Mouse (Mus musculus): ENCODE data around the gene Olfr1130. TPM values are rescaled to one million over a fixed set of nuclear protein-coding genes. Genes with fewer than 3 reads are reported as not detected.
"Not testable (repeated sequence)": the region's sequence is repeated elsewhere in the genome, so short reads cannot be mapped to it uniquely, and the experiment has no call there.

The Olfr1130 gene
- not detected in 2 replicates for polyA plus RNA-seq (2014; fragmentation: Nextera tagmentation; extraction: Ambion mirVana)

DNA sequence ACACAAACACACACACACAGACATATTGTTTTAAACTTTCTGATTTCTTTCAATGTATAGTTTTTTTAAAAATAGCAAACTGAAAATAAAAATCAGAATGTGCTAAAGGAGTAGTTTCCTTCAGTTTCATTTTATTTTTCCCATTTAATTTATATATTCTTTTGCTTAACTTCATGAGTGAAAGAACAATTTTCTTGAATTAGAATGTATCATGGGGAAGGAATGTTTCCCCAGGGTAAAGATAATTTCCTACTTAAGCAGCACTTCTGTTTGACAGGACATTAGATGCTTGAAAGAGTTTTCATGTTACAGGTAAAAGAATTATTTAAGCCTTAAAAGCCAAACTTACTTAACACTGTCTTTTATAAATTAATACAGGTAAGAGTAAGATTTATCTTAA, at the start of gene Olfr1130:
Olfr1130 (plus strand) TSS at position 301 of the 400 bp plus-strand sequence.
- not testable (repeated sequence) for ATAC-seq (ENCODE audit: insufficient read depth, low FRiP score, low TSS enrichment); H3K9me3 ChIP-seq (ENCODE audit: control insufficient read depth, low read length); H3K27me3 ChIP-seq (ENCODE audit: control insufficient read depth, insufficient read depth, low read length); DNase-seq (ENCODE audit: low spot score); H3K36me3 ChIP-seq (ENCODE audit: control insufficient read depth, insufficient read depth, low read length); H3K4me3 ChIP-seq (ENCODE audit: low read depth, low read length); H3K4me2 ChIP-seq (ENCODE audit: low read depth); H3K9ac ChIP-seq (ENCODE audit: low read length); H3K4me1 ChIP-seq (ENCODE audit: control insufficient read depth, insufficient read depth, low read length); H3K27ac ChIP-seq (ENCODE audit: low read depth, low read length)

DNA sequence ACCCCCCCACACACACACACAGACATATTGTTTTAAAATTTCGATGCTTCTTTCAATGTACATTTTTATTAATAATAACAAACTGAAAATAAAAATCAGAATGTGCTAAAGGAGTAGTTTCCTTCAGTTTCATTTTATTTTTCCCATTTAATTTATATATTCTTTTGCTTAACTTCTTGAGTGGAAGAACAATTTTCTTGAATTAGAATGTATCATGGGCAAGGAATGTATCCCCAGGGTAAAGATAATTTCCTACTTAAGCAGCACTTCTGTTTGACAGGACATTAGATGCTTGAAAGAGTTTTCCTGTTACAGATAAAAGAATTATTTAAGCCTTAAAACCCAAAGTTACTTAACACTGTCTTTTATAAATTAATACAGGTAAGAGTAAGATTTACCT, 32.4 kb upstream of the Olfr1130 start, which contains the start of gene Olfr1129:
Olfr1129 (plus strand) TSS at position 301 of the 400 bp plus-strand sequence.
- H3K9ac ChIP-seq (ENCODE audit: low read length); ATAC-seq (ENCODE audit: insufficient read depth, low FRiP score, low TSS enrichment); H3K27me3 ChIP-seq (ENCODE audit: control insufficient read depth, insufficient read depth, low read length); H3K27ac ChIP-seq (ENCODE audit: low read depth, low read length); H3K4me2 ChIP-seq (ENCODE audit: low read depth); H3K9me3 ChIP-seq (ENCODE audit: control insufficient read depth, low read length); H3K36me3 ChIP-seq (ENCODE audit: control insufficient read depth, insufficient read depth, low read length); H3K4me1 ChIP-seq (ENCODE audit: control insufficient read depth, insufficient read depth, low read length); H3K4me3 ChIP-seq (ENCODE audit: low read depth, low read length); DNase-seq (ENCODE audit: low spot score): not testable (repeated sequence)
- WGBS: 84% methylated on average over 1 of the region's 1 CpGs

GRCm38 (mm10) chr2:87626804-87627203, 20.8 kb downstream of the Olfr1130 start, which contains the start of gene Olfr1131:
Gene Olfr1131, plus strand, starts transcription at chr2:87627104.
- no peaks in the 10 kb centered on the region for H3K9me3 ChIP-seq (ENCODE audit: control insufficient read depth, low read length)
- no peaks in the 10 kb centered on the region for H3K4me1 ChIP-seq (ENCODE audit: control insufficient read depth, insufficient read depth, low read length)
- no peak for DNase-seq (ENCODE audit: low spot score)
- no peak within 1 kb of the TSS for H3K27ac ChIP-seq (ENCODE audit: low read depth, low read length)
- 72% methylated on average over 3 of the region's 3 CpGs for WGBS
- H3K4me2 ChIP-seq (ENCODE audit: low read depth): no peak within 1 kb of the TSS
- ATAC-seq (ENCODE audit: insufficient read depth, low FRiP score, low TSS enrichment): no peak
- no peaks in the 10 kb centered on the region for H3K27me3 ChIP-seq (ENCODE audit: control insufficient read depth, insufficient read depth, low read length)
- no peaks in the 10 kb centered on the region for H3K36me3 ChIP-seq (ENCODE audit: control insufficient read depth, insufficient read depth, low read length)
- H3K9ac ChIP-seq (ENCODE audit: low read length): no peak within 1 kb of the TSS
- H3K4me3 ChIP-seq (ENCODE audit: low read depth, low read length): no peak within 1 kb of the TSS

- no peaks in the 10 kb centered on the region for H3K4me1 ChIP-seq (ENCODE audit: control insufficient read depth, insufficient read depth, low read length)
- H3K4me3 ChIP-seq (ENCODE audit: low read depth, low read length): no peak within 1 kb of the TSS
- no peaks in the 10 kb centered on the region for H3K36me3 ChIP-seq (ENCODE audit: control insufficient read depth, insufficient read depth, low read length)
- H3K27me3 ChIP-seq (ENCODE audit: control insufficient read depth, insufficient read depth, low read length): no peaks in the 10 kb centered on the region
- ATAC-seq (ENCODE audit: insufficient read depth, low FRiP score, low TSS enrichment) (no peak), DNase-seq (ENCODE audit: low spot score) (no peak)
- no peaks in the 10 kb centered on the region for H3K9me3 ChIP-seq (ENCODE audit: control insufficient read depth, low read length)
- H3K4me2 ChIP-seq (ENCODE audit: low read depth): no peak within 1 kb of the TSS
- H3K9ac ChIP-seq (ENCODE audit: low read length): no peak within 1 kb of the TSS
- H3K27ac ChIP-seq (ENCODE audit: low read depth, low read length): no peak within 1 kb of the TSS
Measured at GRCm38 (mm10) chr2:87637435-87637834, 31.4 kb downstream of the Olfr1130 start, which contains the start of gene Olfr1132. Gene Olfr1132, minus strand, starts transcription at chr2:87637535.

- Histone ChIP-seq H3K4me2 (ENCODE audit: low read depth) (no peak overlapping the region), H3K27ac (ENCODE audit: low read depth, low read length) (no peak overlapping the region), H3K4me1 (ENCODE audit: control insufficient read depth, insufficient read depth, low read length) (no peaks in the 10 kb centered on the region), H3K9me3 (ENCODE audit: control insufficient read depth, low read length) (no peaks in the 10 kb centered on the region), H3K27me3 (ENCODE audit: control insufficient read depth, insufficient read depth, low read length) (no peaks in the 10 kb centered on the region), H3K36me3 (ENCODE audit: control insufficient read depth, insufficient read depth, low read length) (no peaks in the 10 kb centered on the region), H3K9ac (ENCODE audit: low read length) (no peak overlapping the region), H3K4me3 (ENCODE audit: low read depth, low read length) (no peak overlapping the region)
- no peak for DNase-seq (ENCODE audit: low spot score)
- no peak for ATAC-seq (ENCODE audit: insufficient read depth, low FRiP score, low TSS enrichment)
Measured at GRCm38 (mm10) chr2:87642441-87642840, 36.4 kb downstream of the Olfr1130 start.

- no peaks in the 10 kb centered on the region for H3K27me3 ChIP-seq (ENCODE audit: control insufficient read depth, insufficient read depth, low read length)
- no peak within 1 kb of the TSS for H3K27ac ChIP-seq (ENCODE audit: low read depth, low read length)
- no peaks in the 10 kb centered on the region for H3K36me3 ChIP-seq (ENCODE audit: control insufficient read depth, insufficient read depth, low read length)
- DNase-seq (ENCODE audit: low spot score) (no peak), ATAC-seq (ENCODE audit: insufficient read depth, low FRiP score, low TSS enrichment) (no peak)
- H3K4me1 ChIP-seq (ENCODE audit: control insufficient read depth, insufficient read depth, low read length): no peaks in the 10 kb centered on the region
- H3K4me2 ChIP-seq (ENCODE audit: low read depth): no peak within 1 kb of the TSS
- H3K9me3 ChIP-seq (ENCODE audit: control insufficient read depth, low read length): no peaks in the 10 kb centered on the region
- H3K9ac ChIP-seq (ENCODE audit: low read length): no peak within 1 kb of the TSS
- no peak within 1 kb of the TSS for H3K4me3 ChIP-seq (ENCODE audit: low read depth, low read length)
Measured at GRCm38 (mm10) chr2:87647274-87647673, 41.3 kb downstream of the Olfr1130 start, which contains the start of gene Olfr1133. Gene Olfr1133, minus strand, starts transcription at chr2:87647374.

DNA sequence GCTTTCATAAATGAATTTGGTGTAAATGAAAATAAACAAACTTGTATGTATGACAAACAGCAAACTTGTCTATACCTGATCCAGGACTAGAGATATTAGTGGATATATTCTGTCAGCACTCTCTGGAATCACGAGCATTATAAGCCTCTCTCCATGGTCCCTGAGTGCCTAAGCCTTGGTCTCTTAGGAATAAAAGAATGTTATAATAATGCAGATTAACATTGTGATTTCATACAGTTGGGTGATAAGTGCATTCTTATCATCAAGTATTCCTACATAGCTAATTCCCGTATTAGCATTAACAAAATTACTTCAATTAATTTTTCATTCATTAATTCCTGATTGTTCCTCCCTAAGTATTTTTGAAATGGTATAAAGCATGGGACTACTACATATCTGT, 52.3 kb downstream of the Olfr1130 start, which contains the start of gene Olfr1134:
Olfr1134 (minus strand) TSS at position 101 of the 400 bp plus-strand sequence.
- H3K36me3 ChIP-seq (ENCODE audit: control insufficient read depth, insufficient read depth, low read length): no peaks in the 10 kb centered on the region
- 86% methylated on average over 2 of the region's 2 CpGs for WGBS
- no peak within 1 kb of the TSS for H3K27ac ChIP-seq (ENCODE audit: low read depth, low read length)
- DNase-seq (ENCODE audit: low spot score) (no peak), ATAC-seq (ENCODE audit: insufficient read depth, low FRiP score, low TSS enrichment) (no peak; the same call in 1 of the 2 replicates)
- no peak within 1 kb of the TSS for H3K9ac ChIP-seq (ENCODE audit: low read length)
- no peak within 1 kb of the TSS for H3K4me2 ChIP-seq (ENCODE audit: low read depth)
- H3K4me1 ChIP-seq (ENCODE audit: control insufficient read depth, insufficient read depth, low read length): no peaks in the 10 kb centered on the region
- H3K9me3 ChIP-seq (ENCODE audit: control insufficient read depth, low read length): no peaks in the 10 kb centered on the region
- no peak within 1 kb of the TSS for H3K4me3 ChIP-seq (ENCODE audit: low read depth, low read length)
- no peaks in the 10 kb centered on the region for H3K27me3 ChIP-seq (ENCODE audit: control insufficient read depth, insufficient read depth, low read length)

Other genes starting within 250 kb of the Olfr1130 start
- gene Olfr1121, start 236.3 kb upstream of the Olfr1130 start, polyA plus RNA-seq (2014; fragmentation: Nextera tagmentation; extraction: Ambion mirVana): not detected in 2 replicates
- not detected in 2 replicates for gene Olfr1122, start 220.4 kb upstream of the Olfr1130 start, polyA plus RNA-seq (2014; fragmentation: Nextera tagmentation; extraction: Ambion mirVana)
- not detected in 2 replicates for gene Olfr1123, start 189.6 kb upstream of the Olfr1130 start, polyA plus RNA-seq (2014; fragmentation: Nextera tagmentation; extraction: Ambion mirVana)
- not detected in 2 replicates for gene Olfr1124, start 175.9 kb upstream of the Olfr1130 start, polyA plus RNA-seq (2014; fragmentation: Nextera tagmentation; extraction: Ambion mirVana)
- gene Olfr1126, start 152.2 kb upstream of the Olfr1130 start, polyA plus RNA-seq (2014; fragmentation: Nextera tagmentation; extraction: Ambion mirVana): not detected in 2 replicates
- gene Pramel7, start 109.1 kb upstream of the Olfr1130 start, polyA plus RNA-seq (2014; fragmentation: Nextera tagmentation; extraction: Ambion mirVana): not detected in 2 replicates
- not detected in 2 replicates for gene Pramel6, start 99.6 kb upstream of the Olfr1130 start, polyA plus RNA-seq (2014; fragmentation: Nextera tagmentation; extraction: Ambion mirVana)
- not detected in 2 replicates for gene Olfr153, start 74.4 kb upstream of the Olfr1130 start, polyA plus RNA-seq (2014; fragmentation: Nextera tagmentation; extraction: Ambion mirVana)
- not detected in 2 replicates for gene Olfr1128, start 60.7 kb upstream of the Olfr1130 start, polyA plus RNA-seq (2014; fragmentation: Nextera tagmentation; extraction: Ambion mirVana)
- gene Olfr1129, start 32.3 kb upstream of the Olfr1130 start, polyA plus RNA-seq (2014; fragmentation: Nextera tagmentation; extraction: Ambion mirVana): not detected in 2 replicates
- not detected in 2 replicates for gene Olfr1131, start 20.9 kb downstream of the Olfr1130 start, polyA plus RNA-seq (2014; fragmentation: Nextera tagmentation; extraction: Ambion mirVana)
- gene Olfr1132, start 31.3 kb downstream of the Olfr1130 start, polyA plus RNA-seq (2014; fragmentation: Nextera tagmentation; extraction: Ambion mirVana): not detected in 2 replicates
- not detected in 2 replicates for gene Olfr1133, start 41.2 kb downstream of the Olfr1130 start, polyA plus RNA-seq (2014; fragmentation: Nextera tagmentation; extraction: Ambion mirVana)
- not detected in 2 replicates for gene Olfr1134, start 52.2 kb downstream of the Olfr1130 start, polyA plus RNA-seq (2014; fragmentation: Nextera tagmentation; extraction: Ambion mirVana)
- gene Olfr1135, start 67.5 kb downstream of the Olfr1130 start, polyA plus RNA-seq (2014; fragmentation: Nextera tagmentation; extraction: Ambion mirVana): not detected in 2 replicates
- not detected in 2 replicates for gene Olfr1136, start 87.7 kb downstream of the Olfr1130 start, polyA plus RNA-seq (2014; fragmentation: Nextera tagmentation; extraction: Ambion mirVana)
- not detected in 2 replicates for gene Olfr1137, start 107.0 kb downstream of the Olfr1130 start, polyA plus RNA-seq (2014; fragmentation: Nextera tagmentation; extraction: Ambion mirVana)
- gene Olfr1138, start 133.8 kb downstream of the Olfr1130 start, polyA plus RNA-seq (2014; fragmentation: Nextera tagmentation; extraction: Ambion mirVana): not detected in 2 replicates
- gene Olfr1140, start 137.5 kb downstream of the Olfr1130 start, polyA plus RNA-seq (2014; fragmentation: Nextera tagmentation; extraction: Ambion mirVana): not detected in 2 replicates
- not detected in 2 replicates for gene Olfr1141, start 147.8 kb downstream of the Olfr1130 start, polyA plus RNA-seq (2014; fragmentation: Nextera tagmentation; extraction: Ambion mirVana)
- gene Olfr152, start 173.3 kb downstream of the Olfr1130 start, polyA plus RNA-seq (2014; fragmentation: Nextera tagmentation; extraction: Ambion mirVana): not detected in 2 replicates
- not detected in 2 replicates for gene Olfr1143, start 194.4 kb downstream of the Olfr1130 start, polyA plus RNA-seq (2014; fragmentation: Nextera tagmentation; extraction: Ambion mirVana)
- gene Olfr1145, start 203.6 kb downstream of the Olfr1130 start, polyA plus RNA-seq (2014; fragmentation: Nextera tagmentation; extraction: Ambion mirVana): not detected in 2 replicates
- gene Olfr1148, start 224.3 kb downstream of the Olfr1130 start, polyA plus RNA-seq (2014; fragmentation: Nextera tagmentation; extraction: Ambion mirVana): not detected in 2 replicates
- gene Olfr1150-ps1, start 237.8 kb downstream of the Olfr1130 start, polyA plus RNA-seq (2014; fragmentation: Nextera tagmentation; extraction: Ambion mirVana): not detected in 2 replicates
- not detected in 2 replicates for gene Olfr1151, start 249.7 kb downstream of the Olfr1130 start, polyA plus RNA-seq (2014; fragmentation: Nextera tagmentation; extraction: Ambion mirVana)

Measured in neural tube, embryonic 11.5 days (tissue).